Mouse (Mus musculus): Measurements from ENCODE around the gene Srsf5. TPM values are rescaled to one million over a fixed set of nuclear protein-coding genes. Genes with fewer than 3 reads are reported as not detected.
"Not testable (repeated sequence)": the region's sequence is repeated elsewhere in the genome, so short reads cannot be mapped to it uniquely, and the experiment has no call there.

Srsf5 gene
- polyA plus RNA-seq, 1 experiment from 2014 or later = 491 TPM

GRCm38 (mm10) chr12:80949603-80950002 lies 4.3 kb downstream of the Srsf5 start:
- H3K9me3 ChIP-seq; H3K4me3 ChIP-seq; H3K9ac ChIP-seq (replicated peaks); H3K27ac ChIP-seq (replicated peaks); H3K27me3 ChIP-seq; ATAC-seq (replicated peaks); H3K4me2 ChIP-seq (replicated peaks): not testable (repeated sequence)
- Histone ChIP-seq H3K36me3 (peaks cover 64% of the 10 kb centered on the region), H3K4me1 (peaks cover 27% of the 10 kb centered on the region)
- 94% methylated on average over 16 of the region's 16 CpGs for WGBS

- no peak overlapping the region for H3K4me3 ChIP-seq
- H3K9ac ChIP-seq (replicated peaks) = no peak overlapping the region
- H3K4me1 ChIP-seq = peaks cover 23% of the 10 kb centered on the region
- ATAC-seq (replicated peaks) = no peak
- H3K27me3 ChIP-seq = no peaks in the 10 kb centered on the region
- H3K9me3 ChIP-seq = no peaks in the 10 kb centered on the region
- H3K4me2 ChIP-seq (replicated peaks) = no peak overlapping the region
- no peak overlapping the region for H3K27ac ChIP-seq (replicated peaks)
- peaks cover 81% of the 10 kb centered on the region for H3K36me3 ChIP-seq
- WGBS = 97% methylated on average over 3 of the region's 3 CpGs
Measured at GRCm38 (mm10) chr12:80951640-80952219, 6.4 kb downstream of the Srsf5 start.

- Histone ChIP-seq H3K9ac (replicated peaks) (no peak overlapping the region), H3K4me1 (peaks cover 19% of the 10 kb centered on the region), H3K4me3 (no peak overlapping the region), H3K27me3 (no peaks in the 10 kb centered on the region), H3K9me3 (no peaks in the 10 kb centered on the region), H3K27ac (replicated peaks) (no peak overlapping the region), H3K4me2 (replicated peaks) (no peak overlapping the region), H3K36me3 (peaks cover 83% of the 10 kb centered on the region)
- WGBS = 93% methylated on average over 1 of the region's 1 CpGs
- ATAC-seq (replicated peaks) = no peak
Measured at GRCm38 (mm10) chr12:80952526-80952925, 7.2 kb downstream of the Srsf5 start.

DNA sequence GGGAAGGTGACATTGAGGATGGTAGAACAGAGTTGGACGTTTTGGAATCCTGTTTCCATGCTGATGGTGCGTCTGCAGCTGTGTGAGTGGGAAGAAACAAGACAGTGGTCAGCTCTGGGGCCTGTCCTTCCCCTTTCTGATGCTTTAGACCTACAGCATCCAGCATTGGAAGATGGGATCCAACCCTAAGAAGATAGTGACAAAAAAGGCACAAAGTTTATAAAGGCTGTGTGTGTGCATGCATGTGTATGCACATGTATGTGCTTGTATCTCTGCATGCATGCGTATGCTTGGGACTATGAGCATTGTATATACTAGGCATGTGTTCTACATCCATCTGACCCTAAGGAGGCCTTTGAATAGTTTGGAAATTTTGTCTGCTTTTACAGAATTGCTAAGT lies 10.7 kb downstream of the Srsf5 start:
- ATAC-seq (replicated peaks) = no peak
- 93% methylated on average over 3 of the region's 3 CpGs for WGBS
- Histone ChIP-seq H3K36me3 (peaks cover 77% of the 10 kb centered on the region), H3K27ac (replicated peaks) (no peak overlapping the region), H3K27me3 (no peaks in the 10 kb centered on the region), H3K9me3 (no peaks in the 10 kb centered on the region), H3K9ac (replicated peaks) (no peak overlapping the region), H3K4me1 (peaks cover 15% of the 10 kb centered on the region), H3K4me2 (replicated peaks) (no peak overlapping the region), H3K4me3 (no peak overlapping the region)

- no peak for ATAC-seq (replicated peaks)
Measured at GRCm38 (mm10) chr12:80957961-80958360, 12.7 kb downstream of the Srsf5 start.

DNA sequence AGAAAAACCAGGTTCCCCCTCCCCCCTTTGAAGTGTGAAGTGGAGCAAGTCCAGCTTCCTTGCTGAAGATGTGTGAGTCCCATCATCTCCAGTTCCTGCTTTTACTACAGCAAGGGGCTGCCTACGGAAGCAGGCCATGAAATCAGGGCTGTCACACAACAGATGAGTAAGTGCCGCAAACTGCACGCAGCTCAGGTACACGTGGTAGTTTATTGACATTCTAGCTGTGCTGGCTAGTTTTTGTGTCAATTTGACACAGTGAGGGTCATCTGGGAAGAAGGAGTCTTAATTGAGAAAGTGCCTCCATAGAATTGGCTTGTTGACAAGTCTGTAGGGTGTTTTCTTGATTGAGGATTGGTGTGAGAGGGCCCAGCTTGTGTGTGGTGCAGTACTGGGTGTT lies 17.3 kb downstream of the Srsf5 start:
- Histone ChIP-seq H3K27me3 (no peaks in the 10 kb centered on the region), H3K4me3 (no peak overlapping the region), H3K4me1 (no peaks in the 10 kb centered on the region), H3K9ac (replicated peaks) (no peak overlapping the region), H3K4me2 (replicated peaks) (no peak overlapping the region), H3K36me3 (peaks cover 17% of the 10 kb centered on the region), H3K9me3 (no peaks in the 10 kb centered on the region), H3K27ac (replicated peaks) (no peak overlapping the region)
- ATAC-seq (replicated peaks) = no peak
- WGBS = 86% methylated on average over 4 of the region's 4 CpGs

More at GRCm38 (mm10) chr12:80957961-80958360, 12.7 kb downstream of the Srsf5 start:
- no peak overlapping the region for H3K9ac ChIP-seq (replicated peaks)
- H3K27ac ChIP-seq (replicated peaks) = no peak overlapping the region
- H3K9me3 ChIP-seq = no peaks in the 10 kb centered on the region
- peaks cover 60% of the 10 kb centered on the region for H3K36me3 ChIP-seq
- H3K4me3 ChIP-seq = no peak overlapping the region
- WGBS = 89% methylated on average over 4 of the region's 4 CpGs
- H3K4me1 ChIP-seq = peaks cover 6% of the 10 kb centered on the region
- no peak overlapping the region for H3K4me2 ChIP-seq (replicated peaks)
- H3K27me3 ChIP-seq = no peaks in the 10 kb centered on the region

- no peaks in the 10 kb centered on the region for H3K27me3 ChIP-seq
- H3K36me3 ChIP-seq = no peaks in the 10 kb centered on the region
- 79% methylated on average over 11 of the region's 11 CpGs for whole genome bisulfite sequencing
- H3K9me3 ChIP-seq = no peaks in the 10 kb centered on the region
- no peak overlapping the region for H3K27ac ChIP-seq (replicated peaks)
- H3K4me3 ChIP-seq = no peak overlapping the region
- no peak overlapping the region for H3K4me2 ChIP-seq (replicated peaks)
- H3K9ac ChIP-seq (replicated peaks) = no peak overlapping the region
- H3K4me1 ChIP-seq = no peaks in the 10 kb centered on the region
- no peak for ATAC-seq (replicated peaks)
Measured at GRCm38 (mm10) chr12:80966059-80966838, 20.9 kb downstream of the Srsf5 start.

DNA sequence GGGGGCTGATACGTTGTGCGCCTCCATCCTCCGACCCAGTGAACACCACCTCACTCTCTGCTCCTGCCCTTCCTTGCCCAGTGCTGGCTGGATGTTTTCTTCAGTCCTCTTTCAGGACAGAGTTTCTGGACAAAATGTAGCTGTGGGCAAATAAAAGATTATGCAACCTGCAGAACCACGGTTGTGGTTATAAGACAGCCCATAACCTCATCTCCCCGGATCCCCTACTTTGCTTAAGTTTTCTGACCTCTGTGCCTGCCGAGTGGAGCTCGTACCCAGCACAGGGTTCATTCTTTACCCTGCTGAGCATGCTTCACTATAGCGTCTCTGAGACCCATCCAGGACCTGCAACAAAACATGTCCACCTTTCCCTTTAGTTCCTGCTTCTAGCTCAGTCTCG lies 22.6 kb downstream of the Srsf5 start:
- Histone ChIP-seq H3K36me3 (no peaks in the 10 kb centered on the region), H3K4me3 (no peak overlapping the region), H3K9me3 (no peaks in the 10 kb centered on the region), H3K27me3 (no peaks in the 10 kb centered on the region), H3K4me2 (replicated peaks) (no peak overlapping the region), H3K9ac (replicated peaks) (no peak overlapping the region), H3K27ac (replicated peaks) (no peak overlapping the region), H3K4me1 (no peaks in the 10 kb centered on the region)
- WGBS = 86% methylated on average over 9 of the region's 9 CpGs
- ATAC-seq (replicated peaks) = no peak

- Histone ChIP-seq H3K4me2 (replicated peaks) (no peak within 1 kb of the TSS), H3K9ac (replicated peaks) (no peak within 1 kb of the TSS), H3K27me3 (no peaks in the 10 kb centered on the region), H3K36me3 (no peaks in the 10 kb centered on the region), H3K27ac (replicated peaks) (no peak within 1 kb of the TSS), H3K4me3 (no peak within 1 kb of the TSS), H3K9me3 (no peaks in the 10 kb centered on the region), H3K4me1 (no peaks in the 10 kb centered on the region)
- no peak for ATAC-seq (replicated peaks)
- WGBS = 88% methylated on average over 5 of the region's 5 CpGs
Measured at GRCm38 (mm10) chr12:80968605-80969004, 23.3 kb downstream of the Srsf5 start, which contains the start of gene Slc10a1. Slc10a1 (minus strand) TSS chr12:80968705.

DNA sequence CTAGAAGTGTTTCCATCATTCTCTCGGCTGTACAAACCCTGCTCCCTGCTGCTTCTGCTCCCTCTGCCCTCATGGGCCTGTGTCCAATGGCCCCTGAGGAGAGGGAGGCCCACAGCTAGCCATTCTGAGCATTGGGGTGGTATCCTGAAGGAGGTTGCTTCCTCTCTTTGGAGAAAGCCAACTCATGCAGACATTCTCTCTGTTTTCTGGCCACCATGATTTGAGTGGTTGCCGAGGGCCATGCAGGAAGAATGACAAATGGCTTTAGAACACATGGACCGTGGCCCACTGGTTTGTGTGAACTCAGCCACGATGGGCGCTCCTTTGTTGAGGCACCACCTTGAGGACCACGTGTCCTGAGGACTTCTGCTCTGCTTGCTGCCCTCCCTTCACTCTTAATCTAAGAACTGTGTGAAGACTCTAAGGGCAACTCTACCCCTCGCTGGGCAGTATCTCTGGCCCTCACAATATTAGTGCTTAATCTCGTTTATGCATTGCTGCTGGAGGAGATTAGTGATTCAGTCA lies 24.9 kb downstream of the Srsf5 start:
- no peaks in the 10 kb centered on the region for H3K36me3 ChIP-seq
- H3K4me1 ChIP-seq = no peaks in the 10 kb centered on the region
- WGBS = 64% methylated on average over 8 of the region's 8 CpGs
- ATAC-seq (replicated peaks) = no peak
- no peaks in the 10 kb centered on the region for H3K27me3 ChIP-seq
- H3K9ac ChIP-seq (replicated peaks) = no peak overlapping the region
- no peaks in the 10 kb centered on the region for H3K9me3 ChIP-seq
- H3K27ac ChIP-seq (replicated peaks) = no peak overlapping the region
- no peak overlapping the region for H3K4me3 ChIP-seq
- H3K4me2 ChIP-seq (replicated peaks) = no peak overlapping the region

- no peaks in the 10 kb centered on the region for H3K36me3 ChIP-seq
- no peak overlapping the region for H3K27ac ChIP-seq (replicated peaks)
- no peak overlapping the region for H3K4me2 ChIP-seq (replicated peaks)
- no peaks in the 10 kb centered on the region for H3K9me3 ChIP-seq
- ATAC-seq (replicated peaks) = no peak
- no peak overlapping the region for H3K9ac ChIP-seq (replicated peaks)
- no peaks in the 10 kb centered on the region for H3K27me3 ChIP-seq
- WGBS = 21% methylated on average over 3 of the region's 3 CpGs
- no peaks in the 10 kb centered on the region for H3K4me1 ChIP-seq
- no peak overlapping the region for H3K4me3 ChIP-seq
Measured at GRCm38 (mm10) chr12:80971756-80972155, 26.5 kb downstream of the Srsf5 start.

DNA sequence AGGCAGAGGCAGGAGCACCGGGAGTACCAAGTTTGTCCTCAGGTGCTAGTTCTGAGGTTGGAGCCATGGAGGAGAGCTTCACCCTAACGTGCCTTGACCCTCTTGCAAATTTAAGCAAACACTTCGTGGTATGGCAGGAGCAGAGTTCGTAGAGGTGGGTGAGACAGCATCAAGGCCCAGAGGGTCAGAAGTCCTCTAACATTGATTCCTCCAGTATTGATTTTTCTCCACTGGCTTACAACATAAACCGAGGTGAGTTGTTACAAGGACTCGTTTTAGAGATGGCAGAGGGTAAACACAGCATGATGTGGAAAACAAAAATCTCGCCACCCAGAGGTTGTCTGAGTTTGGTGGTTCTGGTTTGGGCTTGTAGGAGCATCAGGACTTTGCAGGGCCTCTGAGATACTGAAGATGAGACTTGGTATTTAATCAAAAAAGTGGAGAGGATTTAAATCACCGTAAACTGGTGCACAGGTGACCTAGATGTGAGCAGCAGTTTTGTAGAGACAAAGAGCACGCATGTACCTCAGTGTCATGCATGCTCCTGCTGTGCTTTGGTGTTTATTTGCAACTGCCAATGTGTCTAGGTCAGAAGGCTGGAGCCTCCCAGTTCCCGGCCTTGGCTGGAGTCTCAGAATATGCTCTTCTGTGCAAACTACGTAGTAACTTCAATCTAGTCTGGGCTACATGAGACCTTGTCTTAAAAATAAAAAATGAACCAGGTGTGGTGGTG lies 30.8 kb downstream of the Srsf5 start:
- no peak overlapping the region for H3K27ac ChIP-seq (replicated peaks)
- no peaks in the 10 kb centered on the region for H3K27me3 ChIP-seq
- ATAC-seq (replicated peaks) = no peak
- H3K4me2 ChIP-seq (replicated peaks) = no peak overlapping the region
- no peak overlapping the region for H3K4me3 ChIP-seq
- H3K9me3 ChIP-seq = no peaks in the 10 kb centered on the region
- WGBS = 90% methylated on average over 11 of the region's 11 CpGs
- H3K9ac ChIP-seq (replicated peaks) = no peak overlapping the region
- H3K36me3 ChIP-seq = no peaks in the 10 kb centered on the region
- H3K4me1 ChIP-seq = no peaks in the 10 kb centered on the region

Data from forebrain, embryonic 15.5 days (tissue).